Mouse (Mus musculus) ovary, adult 18-20 months (tissue): ENCODE results near the gene Arhgef40.

ENCODE experiments used
- DNase-seq: peaks from one replicate; pipeline ENCODE4 v3.0.0; 2022; ENCODE audit warnings: low spot score, mixed read lengths

Gene Arhgef40

DNA sequence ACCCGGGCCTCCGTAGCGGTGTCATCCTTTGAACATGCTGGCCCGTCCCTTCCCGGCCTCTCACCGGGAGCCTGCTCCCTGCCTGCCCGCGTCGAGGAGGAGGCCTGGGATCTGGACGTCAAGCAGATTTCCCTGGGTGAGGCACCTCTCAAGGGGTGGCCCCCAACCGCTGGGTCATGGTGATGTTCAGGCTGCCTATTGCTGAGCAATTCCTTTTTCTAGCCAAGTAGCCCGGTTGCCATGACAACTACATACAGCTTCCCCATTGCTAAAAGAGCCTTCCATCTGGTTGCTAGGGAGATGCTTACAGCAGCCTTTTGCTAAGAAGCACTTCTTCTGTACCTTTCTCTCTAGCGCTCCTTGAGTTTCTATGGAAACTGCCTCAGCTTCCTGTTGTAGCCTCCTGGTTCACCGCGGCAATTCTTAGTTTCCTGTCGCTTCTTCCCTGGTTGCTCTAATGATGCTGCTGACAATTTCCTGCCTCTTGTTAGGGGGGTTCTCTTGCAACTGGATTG lies 19.5 kb downstream of the Arhgef40 start:
- DNase-seq: no peak

DNA sequence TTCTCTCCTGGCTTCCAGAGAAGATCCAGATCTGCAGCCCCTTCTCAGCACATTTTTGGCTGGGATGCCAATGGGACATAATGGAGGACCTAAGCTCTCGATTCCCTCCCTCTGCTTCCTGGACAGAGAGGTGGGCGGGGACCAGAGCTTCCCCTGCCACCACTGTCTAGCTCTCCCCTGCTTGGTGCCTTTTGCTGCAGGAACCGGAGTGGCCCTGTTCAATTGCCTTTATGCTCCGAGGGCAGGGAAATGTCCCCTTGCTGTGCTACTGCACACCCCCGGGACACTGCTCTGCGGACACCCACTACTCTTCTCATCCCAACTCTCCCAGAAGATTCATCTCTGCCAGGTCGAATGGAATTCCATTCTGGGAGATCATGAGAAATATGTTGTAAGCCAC lies 20.6 kb downstream of the Arhgef40 start:
- no peak for DNase-seq

DNA sequence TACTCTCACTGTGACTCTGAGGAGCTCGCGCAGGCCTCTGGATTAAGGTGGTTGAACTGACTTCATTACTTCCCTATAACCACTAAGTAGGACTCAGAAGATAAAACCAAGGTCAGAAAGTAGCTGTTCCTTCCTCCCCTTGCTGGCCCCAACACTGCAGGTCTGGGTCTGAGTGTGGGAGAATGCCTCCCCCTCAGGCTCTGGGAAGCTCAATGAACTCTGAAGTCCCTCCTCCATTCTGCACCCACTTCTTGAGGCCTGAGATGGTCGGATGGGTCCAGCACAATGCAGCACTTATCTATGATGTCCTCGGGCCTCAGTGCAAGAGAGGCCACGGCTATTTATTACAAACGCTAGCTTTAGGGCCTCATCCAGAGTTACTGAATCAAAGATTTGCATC lies 21.1 kb downstream of the Arhgef40 start:
- DNase-seq: no peak

DNA sequence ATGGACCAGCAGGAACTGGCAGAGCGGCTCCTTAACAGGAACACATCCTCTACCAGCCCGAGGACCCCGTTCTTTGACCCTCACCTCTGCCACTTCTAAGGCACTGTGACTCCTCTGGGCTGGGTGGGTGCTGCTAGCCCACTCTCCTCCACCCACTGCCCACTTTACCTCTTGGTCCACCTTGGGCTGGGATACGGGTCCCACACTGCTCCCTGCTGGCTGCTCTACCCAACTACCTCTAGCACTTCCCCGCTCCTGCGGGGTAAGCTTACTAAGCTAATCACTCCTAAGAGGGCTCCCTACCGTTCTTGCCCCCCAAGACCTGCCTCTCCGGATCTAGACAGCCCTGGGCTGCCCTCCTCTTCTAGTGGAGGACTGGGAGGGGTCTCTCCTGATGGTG lies 21.7 kb downstream of the Arhgef40 start:
- DNase-seq: no peak

DNA sequence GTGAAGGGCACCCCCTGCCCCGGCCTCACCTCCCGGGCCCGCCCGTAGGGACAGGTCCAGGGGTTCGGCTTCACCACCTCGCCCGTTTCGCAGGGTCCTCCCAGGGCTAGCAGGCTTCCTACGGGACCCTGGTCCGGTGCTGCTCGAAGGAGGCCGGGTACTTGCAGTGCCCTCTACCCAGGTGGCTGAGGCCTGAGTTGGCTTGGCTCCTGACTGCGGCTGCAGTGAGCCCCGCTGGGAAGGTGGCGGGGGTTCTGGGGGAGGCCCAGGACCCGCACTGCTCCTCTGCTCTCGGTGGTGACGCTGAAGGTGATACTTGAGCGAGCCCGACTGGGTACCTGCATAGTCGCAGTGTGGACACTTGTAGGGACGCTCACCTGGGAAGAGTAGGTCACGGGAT lies 22.3 kb downstream of the Arhgef40 start:
- no peak for DNase-seq

DNA sequence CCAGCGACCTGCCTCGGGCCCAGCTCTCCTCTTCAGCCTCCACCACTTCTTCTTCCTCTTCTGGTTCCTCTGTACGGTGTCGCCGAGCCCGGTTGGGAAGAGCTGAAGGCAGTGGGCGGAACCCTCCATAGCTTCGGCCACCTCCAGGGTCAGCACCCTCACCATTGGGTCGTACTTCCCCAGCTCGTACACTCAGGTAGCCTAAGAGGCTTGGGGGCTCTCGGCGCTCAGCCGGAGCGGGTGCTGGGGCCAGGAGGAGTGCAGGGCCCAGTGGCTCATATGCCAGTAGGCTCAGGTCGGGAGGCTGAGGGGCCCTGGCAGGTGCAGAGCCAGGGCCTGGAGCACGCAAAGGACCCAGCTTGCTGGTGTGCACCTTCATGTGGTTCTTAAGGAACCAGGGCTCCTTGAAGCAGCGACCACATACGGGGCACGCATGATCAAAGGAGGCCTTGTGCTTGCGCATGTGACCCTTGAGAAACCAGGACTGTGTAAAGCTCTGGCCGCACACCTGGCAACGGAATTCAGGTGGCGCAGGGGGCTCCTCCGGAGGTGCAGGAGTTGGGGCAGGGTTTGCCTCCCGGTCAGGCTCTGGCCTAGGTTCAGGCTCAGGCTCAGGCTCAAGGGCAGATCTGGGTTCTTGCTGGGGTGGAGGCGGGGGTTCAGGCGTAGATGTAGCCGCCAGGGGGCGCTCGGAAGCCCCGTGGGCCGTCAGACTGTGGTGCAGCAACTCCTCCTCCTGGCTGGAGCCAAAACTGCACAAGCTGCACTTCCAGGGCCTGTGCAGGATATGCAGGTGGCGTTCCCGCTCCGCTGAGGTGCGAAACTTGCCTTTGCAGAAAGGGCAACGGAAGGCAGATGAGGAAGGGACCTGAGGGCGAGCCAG lies 24.0 kb downstream of the Arhgef40 start:
- peak; percentile 70 for DNase-seq

DNA sequence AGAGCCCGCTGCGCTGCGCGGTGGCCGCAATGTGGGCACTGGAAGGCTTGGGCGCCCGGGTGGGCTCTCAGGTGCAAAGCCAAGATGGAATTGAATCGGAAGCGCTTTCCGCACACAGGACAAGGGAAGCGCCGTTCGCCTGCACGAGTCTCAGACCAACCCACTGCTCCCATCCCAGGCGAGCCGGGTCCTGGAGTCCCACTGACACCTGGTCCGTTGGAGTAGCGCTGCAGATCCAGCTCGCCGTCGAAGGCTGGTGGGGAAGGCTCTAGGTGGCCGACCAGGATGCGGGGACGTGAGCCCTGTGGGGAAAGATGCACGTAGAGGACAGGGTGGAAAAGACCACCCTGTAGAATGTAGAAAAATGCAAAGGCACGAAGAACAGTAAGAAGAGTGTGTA lies 24.8 kb downstream of the Arhgef40 start:
- no peak for DNase-seq

DNA sequence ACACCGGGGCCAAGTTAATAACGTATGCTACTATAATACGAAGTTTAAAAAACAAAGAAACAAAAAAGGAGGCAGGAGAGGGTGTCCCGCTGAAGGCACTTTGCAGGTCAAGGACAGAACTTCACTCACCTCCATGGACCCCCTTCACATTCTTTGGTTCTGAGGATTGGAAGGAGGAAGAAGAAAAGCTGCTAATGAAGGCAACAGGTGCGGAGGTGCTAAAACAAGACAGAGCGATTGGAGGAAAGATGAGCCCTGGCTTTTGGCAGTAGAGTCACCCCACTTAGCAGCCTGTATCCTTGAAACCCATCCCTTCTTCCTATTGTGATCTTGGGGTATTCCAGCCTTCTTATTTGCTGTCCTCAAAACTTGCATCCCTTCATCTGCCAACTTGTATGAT lies 25.3 kb downstream of the Arhgef40 start:
- no peak for DNase-seq

DNA sequence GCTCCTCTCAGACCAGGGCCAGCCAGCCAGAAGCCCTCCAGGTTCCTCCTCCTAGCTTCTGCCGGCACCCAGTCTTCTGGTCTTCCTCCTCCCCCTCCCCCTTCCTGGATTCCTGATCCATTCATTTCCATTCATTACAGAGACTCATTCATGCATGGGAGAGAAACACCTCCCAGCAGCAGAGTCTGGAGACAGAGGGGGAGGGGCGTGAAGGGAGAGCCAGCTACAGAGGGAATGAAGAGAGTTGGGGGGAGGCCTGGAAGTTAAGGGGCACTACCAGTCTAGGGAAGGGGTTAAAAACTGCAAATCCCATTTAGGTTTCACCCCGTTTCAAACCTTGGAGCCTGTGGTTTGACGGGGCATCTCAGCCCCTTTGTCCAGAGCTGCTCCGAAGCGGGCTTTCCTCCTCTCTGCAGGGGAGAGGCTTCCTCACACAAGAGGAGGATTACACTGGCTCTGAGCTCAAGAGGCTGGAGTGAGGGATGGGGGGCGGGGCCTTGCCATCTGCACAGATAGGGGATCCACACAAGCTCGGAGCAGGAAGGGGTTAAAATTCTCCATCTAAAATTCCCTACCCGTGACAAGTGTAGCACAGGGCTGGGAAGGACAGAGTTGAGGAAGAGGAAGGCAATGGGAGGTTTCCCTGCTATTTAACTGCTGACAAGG lies 26.1 kb downstream of the Arhgef40 start:
- DNase-seq: no peak

DNA sequence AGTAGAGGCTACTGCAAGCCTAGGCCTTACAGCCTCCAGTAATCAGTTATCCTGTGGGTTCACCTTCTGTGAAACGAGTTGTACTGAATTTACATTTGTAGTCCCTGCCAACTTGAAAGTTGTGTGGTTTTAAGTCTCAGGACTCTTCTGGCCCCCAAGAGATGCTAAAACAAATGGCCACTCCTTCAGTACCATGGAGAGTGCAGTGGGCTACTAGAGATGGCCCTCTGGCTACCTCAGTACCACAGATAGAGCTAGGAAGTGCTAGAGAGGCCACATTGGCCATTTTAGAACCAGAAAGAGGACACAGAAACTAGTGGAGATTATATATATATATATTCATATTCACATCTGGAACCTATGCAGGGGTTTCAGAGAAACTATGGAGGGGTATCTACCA lies 27.2 kb downstream of the Arhgef40 start:
- no peak for DNase-seq

DNA sequence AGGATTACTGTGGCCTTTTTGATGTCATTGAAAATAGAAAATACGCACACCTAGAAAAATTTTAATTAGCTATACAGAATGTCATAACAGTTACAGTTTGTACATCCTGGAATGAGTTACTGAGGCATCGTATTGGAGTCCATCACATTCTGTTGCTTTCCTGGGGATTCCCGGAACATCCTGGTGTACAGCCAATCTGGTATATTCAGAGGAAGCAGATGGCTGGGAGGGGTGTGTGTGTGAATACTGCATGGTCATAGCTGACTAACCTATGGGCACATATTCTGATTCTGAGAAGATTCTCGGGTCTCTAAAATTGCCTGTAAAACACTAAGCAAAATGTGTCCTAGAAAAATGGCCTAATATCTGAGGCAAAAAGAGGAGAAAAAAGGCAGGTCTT lies 27.6 kb downstream of the Arhgef40 start:
- no peak for DNase-seq

DNA sequence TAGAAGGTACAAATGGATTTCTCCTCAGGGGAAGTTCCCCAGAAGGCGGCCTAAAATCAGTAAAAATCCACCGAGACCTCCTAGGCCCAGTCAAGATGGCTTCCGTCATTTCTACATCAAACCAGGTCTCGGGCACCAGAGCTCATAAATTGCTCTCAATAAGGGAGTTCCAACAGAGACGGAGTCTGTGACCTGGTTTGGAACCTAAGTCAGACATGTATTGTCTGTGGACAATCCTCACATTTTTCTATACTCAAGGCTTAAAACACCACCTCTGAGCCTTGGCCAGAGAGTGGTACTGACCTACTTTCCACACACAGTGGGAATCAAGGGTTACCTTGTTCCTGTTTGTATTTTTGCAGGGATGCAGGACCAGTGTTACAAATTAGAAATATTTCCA lies 28.0 kb downstream of the Arhgef40 start:
- DNase-seq: no peak

DNA sequence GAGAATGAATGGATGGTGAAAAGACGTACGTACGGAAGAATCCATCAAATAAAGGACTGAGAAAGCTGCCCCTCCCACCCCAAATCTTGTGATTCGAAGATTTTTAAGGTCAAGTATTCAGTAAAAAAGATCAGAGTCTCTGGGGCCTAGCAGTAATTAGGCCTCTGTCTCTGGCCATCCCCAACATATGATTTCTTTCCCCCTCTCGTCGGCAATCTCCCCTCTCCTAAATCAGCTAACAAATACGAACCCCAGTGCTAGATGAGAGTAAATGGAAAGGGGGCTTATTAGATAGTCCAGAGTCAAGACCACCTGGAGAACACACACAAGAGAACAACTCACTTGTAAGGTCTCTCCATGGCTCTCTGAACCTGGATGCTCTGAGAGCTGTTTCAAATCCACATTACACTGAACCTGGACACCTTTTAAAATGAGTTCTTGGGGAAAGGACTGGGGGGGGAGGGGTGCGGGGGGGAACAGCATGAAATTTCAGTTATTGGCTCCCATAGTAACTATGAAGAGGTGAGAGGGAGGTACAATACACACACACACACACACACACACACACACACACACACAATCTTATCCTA lies 28.6 kb downstream of the Arhgef40 start:
- no peak for DNase-seq

DNA sequence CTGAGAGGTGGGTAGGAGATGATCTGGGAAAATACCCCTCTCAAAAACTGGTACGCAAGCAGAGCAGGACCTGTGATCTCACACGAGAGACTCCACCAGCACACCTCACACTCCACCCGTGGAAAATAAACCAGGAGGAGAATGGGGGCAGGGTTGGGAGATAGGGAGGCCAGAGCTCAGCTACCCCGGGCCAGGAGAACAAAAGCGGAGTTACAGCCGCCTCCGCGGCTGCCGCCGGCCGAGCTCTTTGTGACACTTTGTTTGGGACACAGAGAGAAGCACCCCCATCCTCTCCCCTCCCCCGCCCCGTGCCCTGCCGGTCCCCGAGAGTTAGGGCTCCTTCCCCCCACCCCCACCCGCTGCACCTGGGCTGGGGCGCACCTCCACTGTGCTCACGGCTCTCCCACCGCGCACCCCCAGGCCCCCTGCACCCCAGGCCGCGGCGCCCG lies 29.3 kb downstream of the Arhgef40 start:
- no peak for DNase-seq

DNA sequence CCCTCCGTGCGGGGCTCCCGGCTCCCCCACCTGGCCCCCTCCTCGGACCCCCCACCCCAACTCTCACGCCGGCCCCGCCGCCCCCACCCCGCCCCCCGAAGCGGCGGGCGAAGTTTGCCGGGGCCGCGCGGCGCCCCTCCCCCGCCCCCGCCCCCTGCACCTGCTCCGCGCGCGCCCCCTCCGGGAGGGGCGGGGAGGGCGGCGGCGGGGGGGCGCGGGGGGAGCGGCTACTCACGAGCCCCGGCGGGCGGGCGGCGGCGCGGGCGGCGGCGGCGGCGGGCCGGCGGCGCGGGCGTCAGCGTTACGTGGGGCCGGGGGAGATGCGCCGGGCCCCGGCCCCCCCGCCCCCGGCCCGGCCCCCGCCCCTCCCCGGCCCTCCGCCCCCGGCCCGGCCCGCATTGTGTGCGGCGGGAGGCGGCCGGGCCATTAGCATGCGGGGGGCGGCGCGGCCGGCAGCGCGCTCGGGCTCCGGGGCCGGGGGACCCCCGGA lies 29.8 kb downstream of the Arhgef40 start:
- DNase-seq: no peak

DNA sequence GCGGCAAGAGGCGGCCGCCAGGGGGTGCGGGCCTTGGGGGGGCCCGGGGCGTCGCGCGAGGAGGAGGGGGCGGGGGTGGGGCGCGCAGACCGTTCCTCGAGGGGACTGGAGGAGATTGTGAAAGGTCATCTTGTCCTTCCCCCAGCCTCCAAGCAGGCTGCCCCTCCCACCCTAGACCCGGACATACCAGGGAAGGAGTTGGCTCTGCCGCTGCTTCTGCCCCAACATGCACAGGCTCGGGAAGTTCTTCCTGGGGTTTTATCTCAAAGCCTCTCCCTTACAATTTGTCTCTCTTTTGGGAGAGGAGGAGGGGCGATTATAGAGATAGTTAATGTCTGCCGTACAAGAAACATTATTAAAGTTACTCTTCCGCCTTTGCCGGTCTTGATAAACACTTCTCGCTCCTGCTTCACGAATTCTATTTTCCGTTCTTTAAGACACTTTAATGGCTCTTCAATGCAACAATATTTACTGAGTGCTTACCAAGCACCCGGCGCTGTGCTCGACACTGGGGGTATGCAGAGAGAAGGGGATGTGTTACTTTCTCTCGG lies 30.3 kb downstream of the Arhgef40 start:
- DNase-seq: peak; percentile 70

DNA sequence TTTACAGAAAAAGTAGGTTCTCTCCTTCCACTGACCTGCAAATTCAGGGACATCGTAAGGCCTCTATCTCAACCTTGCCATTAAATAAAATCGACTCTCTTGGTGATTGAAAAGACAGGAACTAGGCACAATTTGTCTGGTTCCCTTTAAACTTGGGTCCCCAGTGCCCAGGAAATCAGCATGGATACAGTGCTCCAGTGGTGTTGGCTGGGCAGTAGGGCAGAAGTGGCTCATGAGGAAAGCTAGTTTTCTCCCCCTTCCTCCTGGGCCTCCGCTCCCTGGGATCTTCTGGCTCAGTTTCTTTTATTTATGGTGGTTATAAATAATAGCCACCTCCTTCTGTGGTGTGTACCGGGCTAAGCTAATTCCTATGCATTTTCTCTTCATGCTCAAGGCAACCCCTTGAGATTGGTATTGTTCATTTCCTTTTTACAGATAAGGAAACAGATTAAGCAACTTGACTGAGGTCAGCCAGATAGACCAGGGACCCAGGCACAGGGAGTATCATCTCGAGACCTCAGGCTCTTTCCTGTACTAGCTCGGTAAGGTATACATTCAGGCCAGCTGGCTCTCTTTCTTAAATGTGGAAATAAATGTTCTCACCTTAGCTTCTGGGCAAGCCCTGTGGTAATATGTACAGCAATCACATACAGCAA lies 31.1 kb downstream of the Arhgef40 start, which contains the start of gene Tmem253:
Gene Tmem253 (plus strand): TSS at position 214 of the 656 bp plus-strand sequence.
- DNase-seq: no peak

DNA sequence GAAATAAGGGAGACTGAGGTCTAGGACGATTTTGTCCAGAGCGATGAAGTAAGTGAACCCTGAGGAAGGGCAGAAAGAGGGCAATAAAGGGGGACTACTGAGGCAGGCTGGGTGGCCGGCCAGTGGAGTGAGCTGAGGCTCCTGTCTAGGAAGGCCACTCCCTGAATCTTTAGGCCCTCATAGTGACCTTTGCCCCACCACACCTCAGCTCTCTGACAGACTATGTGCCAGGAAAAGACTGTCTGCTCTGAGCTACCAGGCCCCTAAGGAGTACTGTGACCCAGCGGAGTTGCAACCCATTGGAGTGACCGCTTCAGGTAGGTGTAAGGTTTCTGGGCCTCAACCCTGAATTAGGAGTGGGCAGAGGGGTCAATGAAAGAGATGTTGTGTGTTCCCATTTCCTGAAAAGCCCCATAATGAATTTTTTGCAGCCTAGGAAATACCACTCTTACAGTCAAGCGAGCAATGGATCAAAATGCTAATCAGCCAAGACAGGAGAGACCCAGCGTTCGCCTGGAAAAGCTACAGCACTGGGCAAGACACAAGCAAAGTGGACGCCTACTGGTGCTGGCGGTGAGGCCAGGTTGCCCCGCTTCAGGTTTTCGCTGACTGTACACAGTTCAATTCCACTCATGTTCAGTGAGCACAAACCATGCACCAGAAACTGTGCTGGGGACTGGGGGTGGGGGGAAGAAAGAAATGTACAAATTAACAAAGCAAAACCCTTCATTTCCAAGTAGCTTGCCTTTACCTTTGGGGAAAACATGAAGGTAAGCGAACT lies 32.3 kb downstream of the Arhgef40 start:
- no peak for DNase-seq

DNA sequence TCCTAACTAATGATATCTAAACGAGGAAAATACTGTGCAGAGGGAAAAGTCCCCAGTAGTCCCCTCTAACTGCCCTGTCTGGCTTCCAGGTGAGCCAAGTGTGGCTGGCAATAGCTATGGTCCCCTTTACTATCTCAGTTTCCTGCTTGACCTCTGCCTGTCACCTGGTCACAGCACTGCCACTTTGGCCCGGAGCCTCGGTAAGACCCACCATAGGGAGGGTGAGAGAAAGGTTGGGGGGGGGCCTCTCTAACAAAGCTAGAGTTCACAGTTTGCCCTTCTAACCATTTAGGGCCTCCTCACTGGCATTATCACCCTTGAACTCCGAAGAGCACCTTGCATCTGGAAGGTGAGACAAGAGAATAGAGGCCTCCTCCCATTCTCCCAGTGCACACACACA lies 33.1 kb downstream of the Arhgef40 start:
- DNase-seq: no peak

DNA sequence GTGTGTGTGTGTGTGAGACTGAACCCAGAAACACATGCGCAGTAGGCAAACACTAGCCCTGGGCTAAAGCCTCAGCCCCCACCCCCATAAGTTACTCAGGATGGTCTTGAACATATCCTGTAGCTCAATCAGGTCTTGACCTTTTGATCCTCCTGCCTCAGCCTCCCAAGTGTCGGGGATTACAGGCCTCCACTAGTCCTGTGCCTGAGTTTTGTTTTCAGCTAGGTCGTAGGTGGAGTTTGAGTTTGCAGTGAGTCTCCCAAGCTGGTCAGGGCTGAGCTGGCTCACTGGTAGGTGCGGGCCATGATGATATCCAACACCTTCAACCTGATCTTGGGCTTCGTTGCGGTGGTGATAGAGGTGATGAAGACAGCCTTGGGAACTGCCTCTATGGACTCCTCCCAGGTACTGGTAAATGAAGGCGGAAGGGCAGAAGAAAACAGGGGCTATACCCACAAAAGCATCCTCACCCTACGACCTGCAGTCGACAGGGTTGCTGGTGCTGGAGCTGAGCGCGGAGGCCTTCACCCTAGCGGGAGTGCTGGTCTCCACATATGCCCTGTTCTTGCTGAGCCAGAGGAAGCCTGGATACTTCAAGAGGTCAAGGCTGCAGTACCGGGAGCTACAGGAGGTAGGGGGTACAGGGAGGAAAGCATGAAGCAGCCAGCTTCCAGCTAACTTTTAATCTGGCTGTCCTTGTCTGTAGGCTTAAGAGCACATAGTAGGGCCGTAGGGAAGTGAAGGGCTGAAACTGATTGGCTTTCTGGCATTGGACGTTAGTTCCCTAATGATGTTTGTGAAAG lies 33.9 kb downstream of the Arhgef40 start:
- no peak for DNase-seq
